Mouse (Mus musculus): ENCODE measurements at regions not wholly inside any gene's neighbourhood (a gene's known extent, or its start where the extent isn't known, plus 50 kb on each side); places are given as distances from the start of the nearest gene placed in this dataset.
A peak's percentile ranks its signal among the peaks of the same experiment; 100 is the strongest.

DNA sequence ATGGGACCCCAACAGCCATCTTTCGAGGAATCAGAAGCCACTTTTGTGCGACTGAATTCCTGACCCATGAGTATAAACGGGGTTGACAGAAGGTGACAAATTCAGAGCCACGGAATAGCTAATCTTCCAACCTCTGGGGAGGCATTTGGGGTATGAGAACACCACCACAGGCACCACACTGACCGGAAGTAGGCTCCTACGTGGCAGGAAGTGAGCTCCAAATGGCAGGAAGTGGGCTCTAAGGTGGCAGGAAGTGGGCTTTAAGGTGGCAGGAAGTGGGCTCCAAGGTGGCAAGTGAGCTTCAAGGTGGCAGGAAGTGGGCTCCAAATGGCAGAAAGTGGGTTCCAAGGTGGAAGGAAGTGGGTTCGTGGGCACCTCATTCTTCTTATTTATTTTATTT is 179.8 kb downstream of the Gadd45g start:
- no peaks in the 10 kb centered on the region for H3K9me3 ChIP-seq (ENCODE audit: control insufficient read depth, low read length)
- 86% methylated on average over 7 of the region's 7 CpGs for WGBS
- TF ChIP-seq EP300 (optimal IDR thresholded peaks at IDR 0.05) (no peak), CTCF (IDR thresholded peaks at IDR 0.05; ENCODE audit: low read depth) (no peak)
- no peak overlapping the region for H3K27ac ChIP-seq (replicated peaks)
- DNase-seq (ENCODE audit: low spot score) (no peak), ATAC-seq (ENCODE audit: low FRiP score, low TSS enrichment) (no peak)
- H3K27me3 ChIP-seq (ENCODE audit: control insufficient read depth, insufficient read depth, low read length), result no peaks in the 10 kb centered on the region
- H3K4me1 ChIP-seq (replicated peaks; ENCODE audit: control insufficient read depth, insufficient read depth), result peaks cover 11% of the 10 kb centered on the region; the same call in 1 of the 2 replicates
- no peak overlapping the region for H3K4me3 ChIP-seq (ENCODE audit: low read depth, low read length)
- no peaks in the 10 kb centered on the region for H3K36me3 ChIP-seq (ENCODE audit: control insufficient read depth, insufficient read depth, low read length)
- H3K4me2 ChIP-seq (replicated peaks; ENCODE audit: low read depth), result no peak overlapping the region
- H3K9ac ChIP-seq (ENCODE audit: low read length), result no peak overlapping the region

DNA sequence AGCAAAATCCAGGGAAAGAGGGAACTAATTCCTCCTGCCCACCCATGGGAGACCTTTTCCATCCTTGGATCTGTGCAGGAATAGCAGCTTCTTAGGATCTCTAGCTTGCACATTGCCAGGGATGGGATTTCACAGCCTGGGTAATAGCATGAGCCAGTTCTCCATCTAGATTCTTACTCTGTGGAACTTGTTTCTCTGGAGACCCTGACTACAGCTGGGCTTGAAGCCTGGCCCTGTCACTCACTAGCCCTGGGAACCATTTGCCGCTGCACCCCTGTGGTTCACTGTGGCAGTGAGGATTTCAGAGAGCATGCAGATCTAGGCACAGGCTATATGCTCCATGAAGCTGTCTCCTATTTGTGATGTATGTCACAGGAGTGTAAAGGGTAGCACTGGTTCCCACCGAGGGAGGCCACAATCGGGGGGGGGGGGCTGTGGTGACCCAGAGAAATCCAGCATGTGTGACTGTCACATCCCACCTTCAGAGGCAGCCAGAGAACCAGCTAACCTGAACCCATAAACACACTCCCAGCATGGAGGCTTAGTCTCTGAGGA is 183.5 kb downstream of the Gadd45g start:
- TF ChIP-seq CTCF (IDR thresholded peaks at IDR 0.05; ENCODE audit: low read depth) (no peak), EP300 (optimal IDR thresholded peaks at IDR 0.05) (no peak)
- H3K27me3 ChIP-seq (ENCODE audit: control insufficient read depth, insufficient read depth, low read length), result no peaks in the 10 kb centered on the region
- H3K9ac ChIP-seq (ENCODE audit: low read length), result no peak overlapping the region
- H3K27ac ChIP-seq (replicated peaks), result no peak overlapping the region
- DNase-seq (ENCODE audit: low spot score) (no peak), ATAC-seq (ENCODE audit: low FRiP score, low TSS enrichment) (no peak)
- H3K9me3 ChIP-seq (ENCODE audit: control insufficient read depth, low read length), result no peaks in the 10 kb centered on the region
- H3K4me2 ChIP-seq (replicated peaks; ENCODE audit: low read depth), result no peak overlapping the region
- H3K36me3 ChIP-seq (ENCODE audit: control insufficient read depth, insufficient read depth, low read length), result no peaks in the 10 kb centered on the region
- peaks cover 5% of the 10 kb centered on the region; the same call in 1 of the 2 replicates for H3K4me1 ChIP-seq (replicated peaks; ENCODE audit: control insufficient read depth, insufficient read depth)
- no peak overlapping the region for H3K4me3 ChIP-seq (ENCODE audit: low read depth, low read length)
- 65% methylated on average over 3 of the region's 3 CpGs for WGBS

DNA sequence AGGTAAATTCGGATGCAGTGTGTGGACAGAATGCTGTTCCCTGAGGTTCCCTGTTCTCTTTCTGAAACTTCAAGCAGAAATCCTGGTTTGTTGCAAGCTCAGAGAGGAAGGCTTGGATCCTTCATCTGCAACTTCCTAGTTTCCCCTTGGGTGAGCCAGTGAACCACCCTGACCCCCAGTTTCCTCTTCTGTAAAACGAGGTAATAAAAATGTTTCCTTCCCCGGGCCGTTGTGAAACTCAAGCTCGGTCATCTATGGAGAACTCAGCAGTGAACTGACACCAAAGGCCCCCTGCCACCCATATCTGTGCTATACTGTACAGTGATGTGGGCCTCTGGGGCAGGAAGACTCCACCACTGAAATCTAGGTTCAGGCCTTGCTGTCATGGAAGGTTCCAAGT is 185.0 kb downstream of the Gadd45g start:
- H3K9me3 ChIP-seq (ENCODE audit: control insufficient read depth, low read length), result no peaks in the 10 kb centered on the region
- WGBS, result 85% methylated on average over 5 of the region's 5 CpGs
- no peaks in the 10 kb centered on the region for H3K36me3 ChIP-seq (ENCODE audit: control insufficient read depth, insufficient read depth, low read length)
- H3K27me3 ChIP-seq (ENCODE audit: control insufficient read depth, insufficient read depth, low read length), result no peaks in the 10 kb centered on the region
- no peak overlapping the region for H3K4me3 ChIP-seq (ENCODE audit: low read depth, low read length)
- no peaks in the 10 kb centered on the region for H3K4me1 ChIP-seq (replicated peaks; ENCODE audit: control insufficient read depth, insufficient read depth)
- no peak overlapping the region for H3K4me2 ChIP-seq (replicated peaks; ENCODE audit: low read depth)
- H3K27ac ChIP-seq (replicated peaks), result no peak overlapping the region
- DNase-seq (ENCODE audit: low spot score) (no peak), ATAC-seq (ENCODE audit: low FRiP score, low TSS enrichment) (no peak)
- H3K9ac ChIP-seq (ENCODE audit: low read length), result no peak overlapping the region
- TF ChIP-seq EP300 (optimal IDR thresholded peaks at IDR 0.05) (no peak), CTCF (IDR thresholded peaks at IDR 0.05; ENCODE audit: low read depth) (no peak)

DNA sequence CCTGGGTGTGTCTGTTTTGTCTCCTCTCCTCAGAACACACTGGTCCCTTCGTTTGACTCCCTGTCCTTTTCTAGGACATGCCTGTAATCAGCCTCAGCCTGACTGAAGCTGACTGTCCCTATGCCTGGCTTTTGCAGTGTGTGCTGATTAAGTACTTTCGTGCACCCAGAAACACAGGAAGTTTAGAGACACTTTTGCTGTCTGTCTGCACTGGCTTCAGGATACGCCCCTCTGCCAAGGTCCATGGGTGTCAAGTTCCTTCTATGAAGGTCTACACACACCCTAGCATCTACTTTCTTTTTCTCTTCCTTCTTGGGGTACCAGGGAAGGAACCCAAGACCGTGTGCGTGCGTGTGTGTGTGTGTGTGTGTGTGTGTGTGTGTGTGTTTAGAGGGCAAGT is 189.3 kb downstream of the Gadd45g start:
- Histone ChIP-seq H3K27ac (replicated peaks) (no peak overlapping the region), H3K9me3 (ENCODE audit: control insufficient read depth, low read length) (no peaks in the 10 kb centered on the region), H3K27me3 (ENCODE audit: control insufficient read depth, insufficient read depth, low read length) (no peaks in the 10 kb centered on the region), H3K4me1 (replicated peaks; ENCODE audit: control insufficient read depth, insufficient read depth) (no peaks in the 10 kb centered on the region), H3K4me3 (ENCODE audit: low read depth, low read length) (no peak overlapping the region), H3K9ac (ENCODE audit: low read length) (no peak overlapping the region), H3K36me3 (ENCODE audit: control insufficient read depth, insufficient read depth, low read length) (no peaks in the 10 kb centered on the region), H3K4me2 (replicated peaks; ENCODE audit: low read depth) (no peak overlapping the region)
- ATAC-seq (ENCODE audit: low FRiP score, low TSS enrichment) (peak; percentile 38; the same call in 1 of the 2 replicates), DNase-seq (ENCODE audit: low spot score) (no peak)
- 63% methylated on average over 6 of the region's 6 CpGs for whole genome bisulfite sequencing
- TF ChIP-seq CTCF (IDR thresholded peaks at IDR 0.05; ENCODE audit: low read depth) (no peak), EP300 (optimal IDR thresholded peaks at IDR 0.05) (no peak)

DNA sequence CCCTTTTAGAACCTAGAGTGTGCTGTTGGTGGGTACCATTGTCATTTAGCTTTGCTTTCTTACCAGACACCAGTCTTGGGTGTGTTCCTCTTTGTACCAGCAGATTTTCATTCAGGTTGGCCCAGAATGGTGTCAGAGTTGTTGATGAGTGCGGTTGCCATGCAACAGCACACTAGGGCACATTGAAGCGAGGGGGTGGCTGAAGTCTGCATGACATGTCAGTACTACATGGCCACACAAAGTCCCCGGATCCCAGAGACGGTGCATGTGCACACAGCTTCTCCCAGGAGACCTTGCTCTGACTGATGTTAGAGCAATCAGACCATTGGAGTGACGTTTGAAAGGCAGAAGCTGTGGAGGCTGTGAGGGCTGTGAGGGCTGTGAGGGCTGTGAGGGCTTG is 189.9 kb downstream of the Gadd45g start:
- H3K4me1 ChIP-seq (replicated peaks; ENCODE audit: control insufficient read depth, insufficient read depth), result no peaks in the 10 kb centered on the region
- DNase-seq (ENCODE audit: low spot score) (no peak), ATAC-seq (ENCODE audit: low FRiP score, low TSS enrichment) (no peak; the same call in 1 of the 2 replicates)
- no peak for TF ChIP-seq EP300 (optimal IDR thresholded peaks at IDR 0.05)
- no peak for TF ChIP-seq CTCF (IDR thresholded peaks at IDR 0.05; ENCODE audit: low read depth)
- H3K36me3 ChIP-seq (ENCODE audit: control insufficient read depth, insufficient read depth, low read length), result no peaks in the 10 kb centered on the region
- no peak overlapping the region for H3K27ac ChIP-seq (replicated peaks)
- no peaks in the 10 kb centered on the region for H3K27me3 ChIP-seq (ENCODE audit: control insufficient read depth, insufficient read depth, low read length)
- 76% methylated on average over 5 of the region's 5 CpGs for WGBS
- no peak overlapping the region for H3K4me3 ChIP-seq (ENCODE audit: low read depth, low read length)
- no peak overlapping the region for H3K9ac ChIP-seq (ENCODE audit: low read length)
- no peak overlapping the region for H3K4me2 ChIP-seq (replicated peaks; ENCODE audit: low read depth)
- H3K9me3 ChIP-seq (ENCODE audit: control insufficient read depth, low read length), result no peaks in the 10 kb centered on the region

DNA sequence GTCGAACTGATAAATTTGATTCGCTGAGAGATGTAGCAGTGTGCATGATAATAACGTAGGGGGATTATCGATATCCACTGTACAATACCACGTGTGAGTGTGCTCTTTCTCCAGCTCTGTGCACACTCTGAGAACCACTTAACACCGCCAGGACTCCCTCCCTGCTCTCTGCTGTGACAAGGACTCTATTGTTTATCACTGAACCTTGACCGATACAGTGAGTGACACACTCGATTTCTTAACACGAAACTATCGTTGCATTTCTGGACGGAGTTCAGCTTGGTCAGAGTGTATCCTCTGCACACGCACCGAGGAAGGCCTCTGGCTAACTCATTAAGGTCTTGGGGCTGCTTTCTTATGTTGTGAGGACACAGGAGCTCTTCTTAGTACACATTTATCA is 190.7 kb downstream of the Gadd45g start:
- ATAC-seq (ENCODE audit: low FRiP score, low TSS enrichment) (peak; percentile 76), DNase-seq (ENCODE audit: low spot score) (peak; percentile 34)
- TF ChIP-seq EP300 (optimal IDR thresholded peaks at IDR 0.05) (no peak), CTCF (IDR thresholded peaks at IDR 0.05; ENCODE audit: low read depth) (no peak)
- Histone ChIP-seq H3K4me1 (replicated peaks; ENCODE audit: control insufficient read depth, insufficient read depth) (peaks cover 3% of the 10 kb centered on the region; the same call in 1 of the 2 replicates), H3K4me2 (replicated peaks; ENCODE audit: low read depth) (no peak overlapping the region), H3K9me3 (ENCODE audit: control insufficient read depth, low read length) (no peaks in the 10 kb centered on the region), H3K36me3 (ENCODE audit: control insufficient read depth, insufficient read depth, low read length) (no peaks in the 10 kb centered on the region), H3K27me3 (ENCODE audit: control insufficient read depth, insufficient read depth, low read length) (no peaks in the 10 kb centered on the region), H3K27ac (replicated peaks) (no peak overlapping the region), H3K4me3 (ENCODE audit: low read depth, low read length) (no peak overlapping the region), H3K9ac (ENCODE audit: low read length) (no peak overlapping the region)
- 54% methylated on average over 13 of the region's 13 CpGs for WGBS
